Mouse (Mus musculus) left cerebral cortex, adult 2 months (tissue): ENCODE data around the gene Fcgr2b. TPM values are rescaled to one million over a fixed set of nuclear protein-coding genes. Genes with fewer than 3 reads are reported as not detected.
"Not testable (repeated sequence)": the region's sequence is repeated elsewhere in the genome, so short reads cannot be mapped to it uniquely, and the experiment has no call there.

Experiments
- DNase-seq, 2 experiments: peaks; one replicate each; pipeline ENCODE4 v3.0.0; 2021 to 2022; ENCODE audit warnings: low spot score in 2 of 2, mixed read lengths in 1 of 2; ENCODE audit errors: extremely low spot score in 1 of 2
- H3K27ac ChIP-seq: fragments of 200-600 bp; 2 replicates; pipeline ENCODE4 v1.8.1; 2022
- H3K4me3 ChIP-seq: fragments of 200-600 bp; 2 replicates; pipeline ENCODE4 v1.8.1; 2022
- CTCF ChIP-seq: fragments of 200-600 bp; IDR thresholded peaks from 2 replicates; pipeline ENCODE4 v1.8.1; 2022; ENCODE audit warnings: antibody characterized with exemption, mild to moderate bottlenecking, moderate library complexity
- intact Hi-C: fragments of 180-260 bp; cut with DNase I; formaldehyde crosslinking; loops from one replicate; pipeline ENCODE4 v1.15.1; 2025
- total RNA-seq, 2 experiments: library from RNA; stranded (reverse); gene quantifications; 2 replicates each; pipeline ENCODE4 v1.2.3; 2021

The Fcgr2b gene
- total RNA-seq, 2 experiments from 2014 or later = 4.7 to 5.0 TPM

DNA sequence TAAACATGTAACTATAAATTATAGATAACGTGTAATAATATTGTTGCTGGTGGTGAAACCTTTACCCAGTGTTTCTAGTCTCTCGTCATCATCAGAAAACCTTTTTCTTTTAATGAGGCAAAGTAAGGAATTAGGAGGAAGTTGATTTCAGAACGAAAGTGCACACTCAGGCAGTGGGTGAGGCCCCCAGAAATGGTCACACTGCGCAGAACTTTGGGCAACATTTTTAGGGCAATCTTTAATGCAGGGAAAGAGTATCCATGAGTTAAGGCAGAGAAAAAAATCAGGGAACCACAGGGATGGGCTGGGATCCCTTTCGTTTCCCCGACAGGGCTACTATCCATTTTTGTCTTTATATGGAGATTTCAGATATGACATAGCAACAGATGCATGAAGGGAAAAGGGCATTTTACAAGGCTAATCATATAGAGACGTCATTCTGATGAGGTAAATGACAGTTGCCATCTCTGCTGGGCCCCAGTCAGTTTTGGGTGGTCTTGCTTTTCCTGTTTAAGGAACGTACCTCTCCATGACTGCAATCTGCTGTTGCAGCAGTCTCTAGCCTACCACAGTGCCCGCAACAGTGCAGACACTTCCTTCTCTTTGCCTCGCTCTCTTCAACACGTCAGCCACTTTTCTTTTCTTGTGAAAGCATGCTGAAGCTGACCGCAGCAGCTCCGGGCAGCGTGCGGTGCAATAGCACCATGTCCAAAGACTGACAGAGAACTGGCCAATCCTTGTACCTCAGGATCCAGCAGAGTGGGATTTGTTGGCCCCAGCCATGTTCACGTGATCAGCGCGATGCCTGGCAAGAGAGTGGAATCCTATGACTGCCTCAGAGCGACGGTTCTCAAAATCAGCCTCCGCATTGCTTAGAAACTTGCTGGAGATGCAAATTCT is 21.7 kb upstream of the Fcgr2b start:
- DNase-seq = peak; percentile 49 to 63
- intact Hi-C loops = loop anchor here (2.0 kb wide), 1 partner anchor 35 kb away; no protein-coding TSS in a partner anchor
- TF ChIP-seq CTCF = no peak
- peak overlapping the region; percentile 43 for H3K4me3 ChIP-seq
- H3K27ac ChIP-seq = peak overlapping the region; percentile 73

GRCm38 (mm10) chr1:170996753-170997152 is 20.4 kb upstream of the Fcgr2b start:
- intact Hi-C loops = loop anchor here (1.0 to 2.0 kb wide), 2 partner anchors 36 to 94 kb away; no protein-coding TSS in a partner anchor
- H3K27ac ChIP-seq = no peak overlapping the region
- H3K4me3 ChIP-seq = no peak overlapping the region
- peak; percentile 87 for TF ChIP-seq CTCF
- DNase-seq = peak; percentile 51 to 71

DNA sequence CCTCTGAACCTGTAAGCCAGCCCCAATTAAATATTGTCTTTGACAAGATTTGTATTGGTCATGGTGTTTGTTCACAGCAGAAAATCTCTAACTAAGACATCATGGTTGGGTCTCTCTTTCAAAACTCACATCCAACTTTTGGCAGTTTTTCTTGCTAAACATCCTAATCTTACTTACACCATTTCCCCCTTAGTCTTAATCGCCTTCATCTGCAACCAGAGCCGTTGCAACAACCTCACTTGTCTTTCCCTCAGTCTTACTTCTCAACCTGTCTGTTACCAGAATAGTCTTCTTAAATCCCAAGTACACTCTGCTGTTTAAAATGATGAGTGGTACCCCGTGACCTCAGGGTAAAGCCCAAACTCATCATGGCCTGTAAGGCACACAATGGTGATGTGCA is 19.7 kb upstream of the Fcgr2b start:
- TF ChIP-seq CTCF = no peak
- intact Hi-C loops = loop anchor here (1.0 to 2.0 kb wide), 2 partner anchors 37 to 94 kb away; no protein-coding TSS in a partner anchor
- no peak for DNase-seq
- Histone ChIP-seq H3K27ac (no peak overlapping the region), H3K4me3 (no peak overlapping the region)

GRCm38 (mm10) chr1:170992550-170992949 is 16.2 kb upstream of the Fcgr2b start:
- TF ChIP-seq CTCF = peak; percentile 67
- intact Hi-C loops = loop anchor here (1.0 kb wide), 1 partner anchor 91 kb away; no protein-coding TSS in a partner anchor
- peak; percentile 25 to 32 for DNase-seq
- Histone ChIP-seq H3K27ac (no peak overlapping the region), H3K4me3 (no peak overlapping the region)

DNA sequence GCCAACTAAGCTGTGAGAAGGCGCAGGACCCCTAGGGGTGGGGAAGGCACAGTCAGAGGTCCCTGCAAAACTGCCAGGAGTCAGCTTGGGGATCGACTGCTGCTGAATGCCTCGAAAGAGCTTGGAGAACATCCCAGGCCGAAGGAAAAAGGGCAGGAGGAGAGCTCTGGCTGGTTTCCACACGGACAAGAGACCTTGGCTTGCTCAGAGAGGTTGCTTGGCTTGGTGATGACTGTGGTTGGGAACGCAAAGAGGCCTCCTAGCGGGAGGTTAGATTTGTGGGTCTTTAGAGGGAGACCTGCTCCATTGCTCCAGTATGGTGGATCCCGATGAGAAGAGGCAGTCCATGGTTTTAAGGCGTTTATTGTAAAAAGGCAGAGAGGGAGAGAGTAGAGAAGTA is 13.3 kb upstream of the Fcgr2b start:
- intact Hi-C loops = no loop called here
- no peak for TF ChIP-seq CTCF
- H3K4me3 ChIP-seq = no peak overlapping the region
- DNase-seq = no peak
- no peak overlapping the region for H3K27ac ChIP-seq

- no peak overlapping the region for H3K4me3 ChIP-seq
- DNase-seq = no peak
- intact Hi-C loops = no loop called here
- no peak for TF ChIP-seq CTCF
- no peak overlapping the region for H3K27ac ChIP-seq
Measured at GRCm38 (mm10) chr1:170985861-170986260, 9.5 kb upstream of the Fcgr2b start.

- H3K27ac ChIP-seq = no peak overlapping the region
- intact Hi-C loops = no loop called here
- H3K4me3 ChIP-seq = no peak overlapping the region
- DNase-seq = no peak
- no peak for TF ChIP-seq CTCF
Measured at GRCm38 (mm10) chr1:170985092-170985491, 8.7 kb upstream of the Fcgr2b start.

- TF ChIP-seq CTCF = no peak
- intact Hi-C loops = no loop called here
- H3K4me3 ChIP-seq = no peak overlapping the region
- no peak for DNase-seq
- H3K27ac ChIP-seq = no peak overlapping the region
Measured at GRCm38 (mm10) chr1:170983066-170983465, 6.7 kb upstream of the Fcgr2b start.

DNA sequence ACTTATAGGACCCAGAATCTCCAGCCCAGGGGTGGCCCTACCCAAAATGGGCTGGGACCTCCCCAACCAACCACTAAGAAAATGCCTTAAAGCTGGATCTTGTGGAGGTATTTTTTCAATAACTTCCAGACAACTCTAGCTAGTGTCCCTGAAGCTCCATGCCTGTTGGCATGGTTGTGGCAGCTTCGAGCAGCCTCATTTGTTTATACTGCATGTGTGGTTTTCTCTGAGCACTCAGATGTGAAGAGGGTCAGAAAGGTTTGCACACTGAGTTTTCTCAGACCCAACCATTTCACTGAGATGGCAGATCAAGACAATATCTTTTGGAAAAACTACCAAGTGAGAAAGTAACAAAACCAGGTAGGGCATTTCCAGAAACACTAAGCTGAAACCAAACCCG is 6.0 kb upstream of the Fcgr2b start:
- H3K4me3 ChIP-seq = no peak overlapping the region
- no peak for TF ChIP-seq CTCF
- intact Hi-C loops = no loop called here
- H3K27ac ChIP-seq = no peak overlapping the region
- DNase-seq = no peak

DNA sequence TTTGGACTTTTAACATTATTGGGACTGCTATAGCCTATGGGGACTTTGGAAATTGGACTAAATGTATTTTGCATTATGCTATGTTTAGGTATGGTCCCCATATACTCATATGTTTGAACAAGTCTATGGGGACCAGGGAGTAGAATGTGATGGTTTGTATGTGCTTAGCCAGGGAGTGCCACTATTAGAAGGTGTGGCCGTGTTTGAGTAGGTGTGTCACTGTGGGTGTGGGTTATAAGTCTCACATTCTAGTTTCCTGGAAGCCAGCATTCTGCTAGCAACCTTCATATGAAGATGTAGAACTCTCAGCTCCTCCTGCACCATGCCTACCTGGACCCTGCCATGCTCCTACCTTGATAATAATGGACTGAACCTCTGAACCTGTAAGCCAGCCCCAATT is 5.3 kb upstream of the Fcgr2b start:
- DNase-seq, H3K27ac ChIP-seq, H3K4me3 ChIP-seq, intact Hi-C loops: not testable (repeated sequence)

DNA sequence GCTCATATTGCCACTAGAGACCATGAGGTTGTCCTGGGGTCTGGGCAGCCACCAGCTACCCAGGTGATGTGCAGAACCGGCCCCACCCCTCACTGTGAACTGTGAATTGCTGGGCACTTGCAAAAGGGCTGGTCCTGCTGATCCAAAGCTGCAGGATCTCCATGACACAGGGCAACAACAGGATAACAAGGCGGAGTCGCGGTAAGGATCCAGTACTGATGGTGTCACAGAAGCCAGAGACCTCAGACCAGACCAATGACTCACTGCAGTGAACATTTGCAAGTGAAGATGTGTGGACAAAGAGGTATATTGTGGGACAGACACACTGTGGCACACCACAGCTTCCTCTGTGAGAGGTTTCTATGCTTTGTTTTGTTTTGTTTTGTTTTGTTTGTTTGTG is 2.3 kb upstream of the Fcgr2b start:
- no peak for DNase-seq
- Histone ChIP-seq H3K4me3 (no peak overlapping the region), H3K27ac (no peak overlapping the region)
- intact Hi-C loops = loop anchor here (5.0 kb wide), 1 partner anchor 71 kb away; no protein-coding TSS in a partner anchor
- TF ChIP-seq CTCF = no peak

GRCm38 (mm10) chr1:170975751-170976161 is 591 bp downstream of the Fcgr2b start:
- no peak for TF ChIP-seq CTCF
- intact Hi-C loops = loop anchor here (5.0 kb wide), 1 partner anchor 68 kb away; no protein-coding TSS in a partner anchor
- H3K4me3 ChIP-seq = no peak overlapping the region
- no peak for DNase-seq
- H3K27ac ChIP-seq = no peak overlapping the region

DNA sequence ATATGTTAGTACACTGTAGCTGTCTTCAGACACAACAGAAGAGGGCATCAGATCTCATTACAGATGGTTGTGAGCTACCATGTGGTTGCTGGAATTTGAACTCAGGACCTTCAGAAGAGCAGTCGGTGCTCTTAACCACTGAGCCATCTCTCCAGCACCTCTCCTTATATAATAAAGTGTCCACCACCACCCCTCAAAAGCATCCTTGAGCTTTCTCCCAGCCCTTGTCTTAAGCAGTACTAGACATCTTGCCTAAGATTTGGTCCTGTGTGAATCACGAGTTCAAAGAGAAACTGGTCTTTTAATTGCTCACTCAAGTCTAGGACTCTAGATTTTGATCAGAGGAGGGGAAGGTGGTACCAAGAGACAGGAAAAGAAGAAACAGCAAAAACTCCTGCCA is 997 bp downstream of the Fcgr2b start:
- H3K27ac ChIP-seq, DNase-seq, H3K4me3 ChIP-seq: not testable (repeated sequence)
- intact Hi-C loops = loop anchor here (5.0 kb wide), 1 partner anchor 68 kb away; no protein-coding TSS in a partner anchor
